Mouse (Mus musculus) cerebellum, postnatal 14 days (tissue): ENCODE data around the gene Naa25.

Source experiments
- DNase-seq, 2 experiments: peaks; one replicate each; pipeline ENCODE4 v3.0.0; 2021; ENCODE audit warnings: mixed read lengths in 2 of 2

Naa25 gene

DNA sequence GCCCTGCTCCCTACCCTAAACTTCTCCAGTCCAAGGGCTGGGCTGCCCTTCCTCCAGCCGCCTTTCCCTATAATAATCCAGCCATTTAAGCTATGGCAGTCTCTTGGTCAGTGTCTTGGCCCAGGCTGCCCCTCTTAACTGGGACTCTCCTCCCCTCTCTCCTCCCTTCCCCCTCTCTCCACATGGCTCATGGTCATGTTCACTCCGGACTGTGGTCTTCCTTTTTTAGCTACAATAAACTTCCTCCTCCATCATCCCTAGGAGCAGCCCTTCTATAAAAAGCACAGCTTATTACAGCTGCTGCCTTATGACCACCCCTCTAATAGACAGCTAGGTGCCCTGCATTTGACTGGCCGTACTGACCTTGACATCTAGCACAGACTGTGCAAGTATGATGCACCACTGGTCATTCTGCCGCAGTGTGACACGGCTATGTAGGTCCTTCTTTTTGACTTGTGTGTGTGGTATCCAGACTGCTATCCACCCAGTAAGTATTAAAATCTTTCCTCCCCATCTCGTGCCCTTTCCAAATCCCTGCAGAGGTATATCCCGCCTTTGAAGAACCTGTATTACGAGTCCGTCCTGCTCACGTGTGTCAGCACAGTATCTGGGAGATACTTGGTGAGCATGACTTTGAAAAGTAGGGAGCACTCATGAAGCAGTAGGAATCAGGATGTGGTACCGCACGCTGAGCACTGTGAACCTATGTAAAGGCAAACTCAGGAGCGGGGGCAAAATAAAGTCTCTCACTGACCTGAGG is 56.2 kb downstream of the Naa25 start:
- no peak for DNase-seq

DNA sequence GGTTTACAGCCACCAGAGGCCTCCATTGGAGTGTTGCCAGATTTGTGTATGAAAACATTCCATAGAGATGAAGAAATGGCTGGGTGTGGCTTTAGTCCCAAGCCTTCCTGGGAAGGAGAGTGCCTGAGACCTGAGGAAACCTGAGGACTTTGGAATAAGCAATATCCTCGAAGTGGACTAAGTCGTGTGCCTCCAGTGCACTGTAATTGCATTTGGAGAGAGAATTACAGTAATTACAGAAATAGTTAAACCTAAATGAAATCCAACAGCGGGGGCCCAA is 56.7 kb downstream of the Naa25 start:
- no peak for DNase-seq

DNA sequence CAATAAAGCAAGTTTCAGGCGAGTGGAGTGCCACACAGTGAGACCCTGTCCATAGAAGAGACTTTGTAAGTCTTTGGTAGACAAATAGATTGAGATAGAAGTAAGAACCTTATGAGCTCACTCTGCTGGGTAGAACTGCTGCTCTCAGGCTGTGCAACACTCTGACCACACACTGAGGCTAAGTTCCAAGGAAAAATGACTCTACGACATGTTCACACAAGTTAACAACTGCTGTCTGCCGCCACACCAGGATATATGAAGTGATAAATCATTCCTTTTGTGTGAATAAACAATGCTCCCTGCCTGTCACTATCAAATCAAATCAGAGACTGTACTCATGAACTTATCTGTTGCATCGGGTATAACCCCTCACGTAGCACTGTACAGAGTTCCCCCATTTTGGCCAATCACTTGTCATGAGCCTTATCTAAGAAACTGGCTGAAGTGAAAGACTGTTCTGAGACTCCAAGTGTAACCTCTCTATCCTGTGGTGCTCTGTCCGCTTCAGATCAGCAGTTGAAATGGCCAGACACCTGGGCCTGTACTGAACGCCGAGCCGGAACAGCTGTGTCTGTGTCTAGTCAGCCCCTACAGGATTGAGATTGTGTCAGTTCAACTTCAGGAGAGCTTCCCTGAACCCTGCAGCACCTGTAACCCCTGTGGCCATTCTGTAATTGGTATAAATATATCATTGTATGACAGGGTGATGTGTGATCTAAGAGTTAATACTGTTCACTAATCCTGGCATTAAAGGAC is 58.0 kb downstream of the Naa25 start:
- DNase-seq = no peak

DNA sequence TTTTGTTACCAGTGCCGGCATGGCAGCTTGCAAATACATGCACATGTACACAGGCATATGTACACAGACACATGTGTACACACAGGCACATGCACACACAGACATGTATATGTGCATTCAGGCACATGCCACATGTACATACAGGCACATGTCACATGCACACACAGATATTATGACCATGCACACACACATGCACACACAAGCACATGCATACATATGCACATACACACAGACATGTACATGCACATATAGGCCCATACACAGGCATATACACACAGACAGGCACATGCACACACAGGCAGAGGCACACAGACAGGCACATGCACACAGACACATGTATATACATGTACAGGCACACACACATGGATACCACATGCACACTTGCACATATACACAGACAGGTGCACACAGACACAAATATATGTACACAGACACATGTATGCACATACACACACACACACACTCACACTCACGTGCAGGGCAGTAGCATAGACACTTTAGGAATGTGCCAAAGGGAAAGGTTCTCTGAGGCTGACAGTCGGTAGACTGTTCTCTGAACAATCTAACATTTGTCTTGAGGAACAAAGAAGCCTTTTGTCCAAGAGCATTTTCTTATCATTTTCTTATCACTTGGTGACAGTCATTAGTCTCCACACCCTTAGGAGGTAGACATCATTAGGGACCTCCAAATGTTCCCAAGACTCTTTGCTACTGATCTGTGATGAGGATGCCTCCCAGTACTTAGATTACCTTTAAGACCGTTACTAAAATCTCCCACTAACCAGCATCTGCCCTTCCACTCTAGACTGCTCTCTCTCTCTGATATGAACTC is 63.8 kb downstream of the Naa25 start:
- DNase-seq = no peak

DNA sequence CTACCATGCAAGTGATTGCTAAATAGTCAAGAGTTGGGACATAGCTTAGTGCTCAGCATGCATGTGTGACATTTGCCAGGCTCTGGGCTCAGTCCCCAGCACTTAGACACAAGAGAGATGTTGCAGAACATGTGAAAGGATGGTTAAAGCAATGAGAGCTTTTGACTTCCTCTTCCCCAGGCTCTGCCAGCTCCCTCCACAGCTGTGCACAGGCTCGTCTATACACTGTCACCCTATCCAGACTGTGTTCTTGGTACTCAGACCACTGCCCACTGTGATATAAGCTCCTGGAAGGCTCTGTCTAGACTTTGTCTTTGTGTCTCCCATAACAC is 64.4 kb downstream of the Naa25 start:
- DNase-seq = no peak

DNA sequence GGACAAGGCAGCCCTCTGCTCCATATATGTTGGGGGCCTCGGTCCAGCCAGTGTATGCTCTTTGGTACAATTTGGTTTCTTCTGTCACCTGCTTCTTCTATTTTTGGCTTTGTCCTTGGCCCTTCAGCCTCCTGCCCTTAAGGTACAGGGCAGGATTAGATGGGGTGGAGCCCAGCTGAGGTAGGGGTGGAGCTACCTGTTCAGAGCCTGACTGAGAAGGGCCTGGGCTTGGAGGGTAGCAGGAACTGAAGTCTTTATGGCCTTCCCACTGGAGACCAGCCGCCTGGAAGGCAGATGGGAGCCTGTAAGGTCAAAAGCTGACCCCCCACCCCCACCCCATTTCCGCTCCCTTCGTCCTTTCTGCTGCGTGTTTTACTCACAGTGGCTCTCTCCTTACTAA is 65.2 kb downstream of the Naa25 start:
- no peak for DNase-seq

DNA sequence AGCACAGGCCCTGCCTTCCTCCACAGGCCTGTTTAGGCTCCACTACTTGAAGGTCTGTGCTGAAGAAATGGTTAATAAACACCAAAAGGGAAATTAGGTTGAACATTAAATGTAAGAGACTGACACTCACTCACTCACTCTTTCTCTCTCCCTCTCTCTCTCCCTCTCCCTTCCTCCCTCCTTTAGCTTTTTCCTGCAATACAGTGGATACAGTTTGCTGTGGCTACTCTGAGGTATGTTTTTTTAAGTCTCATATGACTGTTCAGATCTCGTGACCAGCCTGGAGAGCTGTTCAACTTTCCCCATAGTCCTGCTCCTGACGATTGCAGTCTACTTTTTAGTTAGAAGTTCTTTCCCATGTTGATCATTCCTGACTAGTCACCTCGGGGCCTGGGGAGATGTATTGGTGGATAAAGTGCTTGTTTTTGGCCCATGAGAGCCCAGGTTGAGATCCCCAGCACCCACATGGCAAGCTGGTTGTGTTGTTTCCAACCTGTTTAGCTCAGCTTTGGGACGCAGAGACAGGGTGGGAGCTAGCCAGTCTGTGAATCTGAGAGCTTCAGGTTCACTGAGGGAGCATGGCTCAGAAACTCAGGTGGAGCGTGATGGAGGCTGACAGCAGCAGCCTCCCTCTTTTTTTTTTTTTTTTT is 66.0 kb downstream of the Naa25 start:
- DNase-seq = no peak

DNA sequence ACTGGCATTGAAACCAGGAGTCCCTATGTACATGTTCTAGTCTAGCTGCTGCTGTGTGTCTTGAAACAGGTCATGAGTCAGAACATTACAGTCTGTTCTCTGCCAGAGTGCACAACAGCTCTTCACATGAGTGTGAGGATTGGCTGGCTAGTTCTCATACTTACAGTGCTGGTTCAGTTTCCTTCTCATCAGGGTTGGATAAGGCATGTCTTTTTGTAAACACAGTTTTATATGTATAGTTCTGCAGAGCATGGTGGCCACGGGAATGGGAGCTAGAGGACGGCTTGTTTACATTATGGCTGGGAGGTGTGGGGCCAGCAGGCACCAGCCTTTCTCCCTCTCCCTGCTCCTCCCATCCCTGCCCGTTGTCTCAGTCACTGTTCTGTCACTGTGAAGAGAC is 71.8 kb downstream of the Naa25 start:
- no peak for DNase-seq

DNA sequence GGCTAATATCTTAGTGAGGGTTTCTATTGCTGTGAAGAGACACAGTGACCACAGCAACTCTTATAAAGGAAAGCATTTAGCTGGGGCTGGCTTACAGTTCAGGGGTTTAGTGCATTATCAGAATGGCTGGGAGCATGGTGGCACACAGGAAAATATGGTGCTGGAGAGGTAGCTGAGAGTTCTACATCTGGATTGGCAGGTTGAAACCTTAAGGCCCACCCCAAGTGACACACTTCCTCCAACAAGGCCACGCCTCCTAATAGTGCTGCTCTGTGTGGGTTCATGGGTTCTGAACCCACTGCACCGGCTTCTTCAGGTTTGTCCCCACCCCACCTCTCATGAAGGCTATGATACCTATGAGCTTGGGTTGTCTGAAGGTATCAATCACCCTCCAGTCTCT is 74.7 kb downstream of the Naa25 start:
- no peak for DNase-seq

DNA sequence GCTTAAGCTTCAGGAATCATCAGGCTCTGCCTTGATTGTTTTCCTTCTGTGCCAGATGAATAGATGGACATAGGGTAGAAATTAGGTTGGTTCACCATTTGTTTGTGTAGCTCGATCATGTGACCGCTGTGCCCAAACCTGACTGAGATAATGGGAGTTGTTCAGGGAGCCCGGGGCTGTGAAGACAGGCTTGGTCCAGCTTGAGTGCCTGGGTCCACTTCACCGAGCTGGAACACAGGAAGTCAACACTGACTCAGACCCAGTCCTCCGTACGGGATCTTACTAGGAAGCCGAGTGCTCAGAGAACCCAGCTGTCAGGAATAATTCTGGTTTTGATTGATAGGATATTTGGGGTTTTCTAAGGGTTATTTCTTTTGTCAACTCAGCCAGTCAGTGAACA is 76.9 kb downstream of the Naa25 start:
- no peak for DNase-seq

DNA sequence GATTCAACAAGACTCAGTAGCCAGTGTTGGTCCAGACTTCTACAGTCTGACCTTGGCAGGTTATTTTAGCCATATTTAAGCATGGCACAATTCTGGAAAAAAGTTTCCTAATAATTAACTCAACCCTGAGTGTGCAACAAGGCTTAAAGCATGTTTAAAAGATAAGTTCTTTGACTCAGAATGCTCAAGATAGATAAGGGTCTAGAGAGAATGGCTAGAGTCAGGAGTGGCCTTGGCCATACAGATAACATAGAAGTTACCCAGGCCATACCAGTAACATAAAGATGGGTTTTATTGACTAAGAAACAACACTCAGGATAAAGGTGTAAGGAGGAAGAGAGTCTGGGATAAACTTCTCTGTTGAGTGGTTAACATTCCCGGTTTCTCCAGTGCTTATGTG is 78.3 kb downstream of the Naa25 start:
- DNase-seq = no peak

DNA sequence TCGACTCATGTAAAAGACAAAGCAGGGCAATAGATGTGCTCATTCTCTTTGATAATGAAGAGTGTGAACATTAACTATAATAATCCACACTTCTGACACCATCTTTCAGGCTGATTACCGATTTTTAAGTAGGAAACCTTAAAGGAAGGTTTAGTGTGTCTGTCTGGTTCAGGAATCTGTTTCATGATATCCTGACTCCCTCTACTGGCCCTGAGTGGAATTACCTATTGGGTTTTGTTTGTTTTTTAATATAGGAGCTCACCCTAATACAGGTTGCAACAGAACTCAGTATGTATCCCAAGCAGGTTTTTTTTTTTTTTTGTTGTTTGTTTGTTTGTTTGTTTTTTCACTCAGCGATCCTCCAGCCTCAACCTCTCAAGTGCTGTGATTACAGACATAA is 79.9 kb downstream of the Naa25 start:
- peak; percentile 68 to 75 for DNase-seq

DNA sequence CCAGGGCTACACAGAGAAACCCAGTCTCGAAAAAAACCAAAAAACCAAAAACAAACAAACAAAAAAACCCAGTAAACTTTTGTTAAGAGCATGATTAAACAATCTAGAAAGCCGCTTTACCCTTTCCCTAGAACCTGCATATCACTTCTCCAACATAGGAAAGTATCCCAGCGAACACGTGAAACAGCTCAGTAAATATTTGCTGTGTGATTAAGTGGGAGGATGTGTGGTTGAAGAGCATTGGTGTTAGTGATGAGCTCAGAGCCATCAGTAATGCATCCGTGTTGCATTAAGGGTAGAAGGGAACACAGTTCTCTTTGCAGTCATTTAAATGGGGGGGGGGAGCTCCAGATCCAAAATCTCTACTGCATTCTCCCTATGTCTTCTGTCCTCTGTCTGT is 87.1 kb downstream of the Naa25 start:
- DNase-seq = no peak

DNA sequence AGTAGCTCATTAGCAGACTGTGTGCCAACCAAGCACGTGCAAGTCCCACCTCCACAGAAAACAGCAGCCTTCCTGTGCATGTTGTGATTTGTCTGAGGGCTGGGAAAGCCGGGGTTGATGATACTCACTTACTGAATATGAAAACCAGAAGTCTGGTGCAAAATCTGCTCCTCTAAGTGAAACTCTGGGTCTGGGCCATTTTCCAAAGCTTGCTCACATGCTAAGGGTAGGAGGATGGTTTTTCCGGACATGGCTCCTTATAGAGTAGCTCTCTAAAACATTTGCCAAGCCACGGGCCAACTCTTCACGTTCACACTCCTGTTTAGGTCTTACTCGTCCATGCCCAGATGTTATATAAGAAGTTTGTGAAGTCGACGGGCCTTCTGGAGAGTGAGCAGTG is 95.6 kb downstream of the Naa25 start:
- DNase-seq = no peak
